Mouse (Mus musculus) gastrocnemius, adult 18-20 months (tissue): Measurements from ENCODE around the gene C8g. TPM values are rescaled to one million over a fixed set of nuclear protein-coding genes. Genes with fewer than 3 reads are reported as not detected.

Source experiments
- DNase-seq: peaks from one replicate; pipeline ENCODE4 v3.0.0; 2021; ENCODE audit warnings: low spot score
- total RNA-seq, 2 experiments: library from RNA; stranded (reverse); gene quantifications; 2 replicates each; pipeline ENCODE4 v1.2.3; 2021

Gene C8g
- total RNA-seq, 2 experiments from 2014 or later, result 2.0 to 2.1 TPM

GRCm38 (mm10) chr2:25468962-25469915 is 32.3 kb downstream of the C8g start:
- DNase-seq, result no peak

DNA sequence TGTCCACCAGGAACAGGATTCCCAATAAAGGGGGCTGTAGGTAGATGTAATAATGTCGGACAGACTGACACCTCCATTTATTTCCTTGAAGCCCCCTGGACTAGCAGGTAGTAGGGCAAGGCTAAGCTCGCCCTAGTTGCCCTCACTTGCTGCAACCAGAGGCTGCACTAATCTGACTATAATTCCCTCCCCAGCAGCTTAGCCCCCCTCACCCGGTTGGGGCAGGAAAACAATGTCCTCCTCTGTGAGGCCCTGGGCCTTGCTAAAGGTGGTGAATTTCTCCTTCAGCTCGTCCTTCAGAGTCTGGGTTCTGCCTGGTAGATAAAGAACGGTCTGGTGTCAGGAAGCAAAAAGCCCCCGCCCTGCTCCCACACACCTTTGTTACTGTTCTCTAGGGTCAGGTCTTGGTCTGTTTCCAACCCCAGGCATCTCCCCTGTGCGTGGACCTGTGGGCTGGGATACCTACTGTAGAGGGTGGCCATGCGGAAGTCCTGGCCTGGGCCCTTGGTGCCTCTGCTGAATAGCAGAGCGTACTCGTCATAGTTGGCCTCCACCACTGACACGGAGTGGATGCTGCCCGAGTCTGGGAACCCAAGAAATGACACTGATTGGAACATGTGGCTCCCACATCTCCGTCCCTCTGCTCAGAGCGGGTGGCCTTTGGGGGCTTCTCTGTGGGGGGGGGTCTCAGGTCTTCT is 33.8 kb downstream of the C8g start:
- DNase-seq, result no peak

DNA sequence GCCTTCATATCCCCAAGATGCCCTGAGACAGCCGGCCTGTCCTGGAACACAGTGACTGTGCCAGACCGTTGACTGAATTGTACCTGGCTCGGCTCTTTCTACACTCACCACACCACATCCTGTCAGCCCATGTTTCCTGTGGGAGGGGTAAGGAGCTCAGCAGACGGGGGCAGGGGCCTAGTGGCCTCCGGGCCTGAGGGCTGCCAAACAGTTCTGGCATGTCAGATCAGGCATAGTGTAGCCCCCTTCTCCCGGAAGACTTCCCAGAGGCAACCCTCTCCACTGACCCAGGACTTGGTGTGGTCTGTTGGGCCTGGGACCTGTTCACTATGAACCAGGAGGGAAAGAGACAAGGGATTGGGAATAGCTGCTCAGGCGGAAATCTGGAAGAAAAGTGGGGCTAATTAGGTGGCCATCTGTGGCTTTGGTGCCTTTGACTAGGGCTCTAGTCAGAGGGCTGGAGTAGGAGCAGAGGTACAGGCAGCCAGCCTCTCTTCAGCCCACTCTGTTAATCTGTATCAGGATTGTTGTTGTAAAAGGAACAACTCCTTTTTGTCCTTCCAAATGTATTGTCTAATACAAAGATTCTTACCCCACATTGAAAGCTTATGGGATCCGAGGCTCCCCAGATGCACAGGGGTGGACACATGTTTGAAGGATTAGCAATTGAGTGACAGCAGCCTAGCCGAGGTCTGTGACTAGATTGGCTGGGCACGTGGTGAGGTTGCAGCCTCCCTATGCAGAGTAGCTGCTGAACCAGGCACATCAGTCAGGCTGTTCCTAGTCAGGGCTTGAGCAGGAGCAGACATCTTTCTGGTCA is 35.5 kb downstream of the C8g start:
- no peak for DNase-seq

DNA sequence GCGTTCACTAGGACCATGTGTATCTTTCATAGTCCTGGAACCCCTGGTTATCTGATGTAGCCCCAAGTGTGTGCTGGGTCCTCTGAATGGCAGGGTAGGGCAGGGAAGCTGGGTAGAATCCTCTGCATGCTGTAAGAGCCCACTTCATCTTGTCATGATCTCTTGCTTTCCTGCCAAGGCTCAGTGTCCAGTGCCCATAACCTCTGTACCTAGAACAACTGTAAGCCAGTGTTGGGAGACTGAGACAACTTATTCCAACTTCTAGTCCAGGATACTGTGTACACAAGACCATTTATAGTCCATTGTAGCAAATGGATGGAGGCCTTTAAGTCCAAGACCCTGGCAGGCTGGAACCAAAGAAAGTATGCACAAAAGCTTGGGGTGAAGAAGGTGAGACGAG is 36.3 kb downstream of the C8g start:
- no peak for DNase-seq

- no peak for DNase-seq
These were observed 37.9 kb downstream of the C8g start for GRCm38 (mm10) chr2:25463630-25464029.

- DNase-seq, result no peak
These were observed 40.1 kb downstream of the C8g start for GRCm38 (mm10) chr2:25461407-25461806.

DNA sequence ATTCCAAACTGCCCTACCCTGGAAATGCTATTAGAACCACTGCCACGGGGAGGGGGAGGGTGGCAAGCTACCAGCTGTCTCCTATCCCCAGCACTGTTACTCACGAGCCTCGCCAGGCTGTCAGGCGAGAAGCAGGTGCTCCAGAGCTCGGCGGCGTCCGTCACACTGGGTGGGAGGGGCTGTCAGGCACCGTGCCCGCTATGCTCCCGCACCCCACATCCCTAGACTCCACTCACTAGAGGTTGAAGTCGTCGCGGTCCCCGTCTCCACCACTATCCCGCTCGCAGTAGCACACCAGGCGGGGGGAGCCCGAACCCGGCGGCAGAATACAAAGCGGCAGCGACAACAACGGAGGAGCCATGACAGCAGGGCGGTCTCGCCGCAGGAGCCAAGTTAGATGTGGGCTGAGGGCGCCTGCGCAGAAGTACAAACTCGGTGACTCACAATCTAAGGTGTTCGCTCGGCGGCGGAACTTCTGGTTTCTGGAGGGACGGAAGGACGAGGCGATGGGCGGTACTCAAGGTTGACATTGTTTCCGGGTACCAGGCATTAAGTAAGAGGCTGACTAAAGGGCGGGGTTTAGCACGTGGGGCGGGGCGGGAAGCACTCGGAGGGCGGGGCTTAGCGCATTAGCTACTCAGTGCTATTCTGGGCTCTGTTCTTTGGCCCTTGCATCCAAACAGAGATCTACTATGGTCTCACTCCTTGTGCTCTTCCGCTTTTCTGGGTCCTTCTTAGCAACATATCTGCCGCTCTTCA is 40.8 kb downstream of the C8g start, which contains the start of gene Paxx:
Paxx (minus strand) TSS at position 544 of the 759 bp plus-strand sequence.
- DNase-seq, result peak; percentile 94

- DNase-seq, result peak; percentile 18
These were observed 41.4 kb downstream of the C8g start for GRCm38 (mm10) chr2:25460135-25460534.

DNA sequence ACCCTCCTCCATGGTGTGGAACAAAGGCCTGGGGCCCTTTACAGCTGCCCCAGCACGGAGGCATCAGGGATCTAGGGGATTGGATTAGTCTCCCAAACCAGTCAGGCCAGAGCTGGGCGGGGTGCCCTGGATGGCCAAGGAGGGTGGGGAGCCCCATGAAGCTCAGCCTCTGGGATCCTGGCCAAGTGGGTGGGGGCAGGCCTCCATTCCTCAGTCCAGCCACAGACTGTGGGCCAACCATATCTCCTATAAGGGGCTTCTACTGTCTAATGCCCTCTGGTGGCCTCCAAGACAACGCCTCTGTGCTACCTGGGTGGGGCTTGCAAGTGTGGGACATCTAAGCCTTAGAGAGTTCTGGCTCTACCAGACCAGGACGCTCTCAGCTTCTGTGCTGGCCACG is 42.6 kb downstream of the C8g start:
- DNase-seq, result peak; percentile 44

GRCm38 (mm10) chr2:25457022-25457896 is 44.3 kb downstream of the C8g start:
- no peak for DNase-seq

GRCm38 (mm10) chr2:25456205-25456953 is 45.1 kb downstream of the C8g start, which contains the start of gene Clic3:
Gene Clic3 (plus strand): TSS chr2:25456838.
- DNase-seq, result no peak

DNA sequence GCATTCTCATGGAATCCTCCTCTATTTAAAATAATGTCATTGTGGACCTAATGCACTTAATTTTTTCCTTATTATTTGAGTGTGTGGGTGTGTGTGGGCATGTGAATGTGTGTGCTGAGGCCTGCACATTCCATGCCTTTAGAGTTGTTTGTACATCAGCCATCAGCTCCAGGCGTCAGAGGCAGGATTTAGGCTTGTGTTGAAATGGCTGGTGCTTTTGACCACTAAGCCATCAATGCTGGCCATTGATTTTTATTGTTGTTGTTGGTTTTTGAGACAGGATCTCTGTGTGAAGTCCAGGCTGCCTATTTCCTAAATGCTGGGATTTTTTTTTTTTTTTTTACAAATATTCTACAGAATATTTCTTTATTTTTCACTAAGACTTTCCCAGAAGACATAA is 48.6 kb downstream of the C8g start:
- DNase-seq, result no peak

- no peak for DNase-seq
These were observed 50.5 kb downstream of the C8g start for GRCm38 (mm10) chr2:25450853-25451647.

Other genes with a start within 250 kb of the C8g start
- gene Tmem203, start 246.3 kb downstream of the C8g start, total RNA-seq, result 10 to 100 TPM; 12.0 to 12.1 TPM
- gene Tprn, start 239.1 kb downstream of the C8g start, total RNA-seq, result 1 to 10 TPM; 2.9 to 3.8 TPM
- gene Ssna1, start 229.3 kb downstream of the C8g start, total RNA-seq, result 10 to 100 TPM; 27.9 to 30.9 TPM
- 10 to 100 TPM; 27.6 to 30.4 TPM for gene Anapc2, start 229.2 kb downstream of the C8g start, total RNA-seq
- gene Tmem210, start 213.6 kb downstream of the C8g start, total RNA-seq, result not detected
- gene Lrrc26, start 211.8 kb downstream of the C8g start, total RNA-seq, result not detected
- gene Grin1, start 182.5 kb downstream of the C8g start, total RNA-seq, result not detected
- gene Man1b1, start 169.4 kb downstream of the C8g start, total RNA-seq, result 10 to 100 TPM; 14.0 to 15.2 TPM
- gene Dpp7, start 145.4 kb downstream of the C8g start, total RNA-seq, result 10 to 100 TPM; 15.2 to 17.9 TPM
- 1 to 10 TPM; 3.8 to 5.7 TPM for gene Uap1l1, start 136.0 kb downstream of the C8g start, total RNA-seq
- not detected for gene Sapcd2, start 129.4 kb downstream of the C8g start, total RNA-seq
- 1 to 10 TPM; 6.2 to 8.3 TPM for gene Entpd2, start 105.8 kb downstream of the C8g start, total RNA-seq
- gene Npdc1, start 102.4 kb downstream of the C8g start, total RNA-seq, result 10 to 100 TPM; 15.8 to 19.0 TPM
- not detected for gene Fut7, start 78.5 kb downstream of the C8g start, total RNA-seq
- 10 to 100 TPM; 14.1 to 15.5 TPM for gene Abca2, start 73.0 kb downstream of the C8g start, total RNA-seq
- 1 to 10 TPM in 1 of 2 experiments, under 1 TPM in 1; 0.39 to 1.0 TPM for gene Clic3, start 44.9 kb downstream of the C8g start, total RNA-seq
- 10 to 100 TPM; 13.7 to 15.1 TPM for gene Paxx, start 40.6 kb downstream of the C8g start, total RNA-seq
- gene Ptgds, start 31.7 kb downstream of the C8g start, total RNA-seq, result not detected
- gene Lcn12, start 7.8 kb downstream of the C8g start, total RNA-seq, result not detected
- 10 to 100 TPM; 81.5 to 84.3 TPM for gene Fbxw5, start 969 bp downstream of the C8g start, total RNA-seq
- gene Traf2, start 45.2 kb upstream of the C8g start, total RNA-seq, result 10 to 100 TPM; 13.7 to 15.1 TPM
- gene Edf1, start 56.1 kb upstream of the C8g start, total RNA-seq, result 100 to 1,000 TPM; 179 to 182 TPM
- gene Mamdc4, start 73.1 kb upstream of the C8g start, total RNA-seq, result under 1 TPM; 0.12 to 0.34 TPM
- gene Phpt1, start 73.5 kb upstream of the C8g start, total RNA-seq, result 10 to 100 TPM; 54.6 to 57.5 TPM
- gene Ajm1, start 80.0 kb upstream of the C8g start, total RNA-seq, result not detected
- gene Rabl6, start 106.8 kb upstream of the C8g start, total RNA-seq, result 10 to 100 TPM; 75.3 to 82.5 TPM
- gene Ccdc183, start 116.0 kb upstream of the C8g start, total RNA-seq, result not detected
- gene Tmem141, start 120.3 kb upstream of the C8g start, total RNA-seq, result 10 to 100 TPM; 17.1 to 17.3 TPM
- 1 to 10 TPM; 2.4 to 3.0 TPM for gene Fcna, start 126.3 kb upstream of the C8g start, total RNA-seq
- gene Lcn8, start 151.4 kb upstream of the C8g start, total RNA-seq, result 1 to 10 TPM; 4.5 to 5.0 TPM
- gene Lcn5, start 156.2 kb upstream of the C8g start, total RNA-seq, result not detected
- not detected for gene Lcn6, start 175.1 kb upstream of the C8g start, total RNA-seq
- not detected for gene Lcn10, start 181.0 kb upstream of the C8g start, total RNA-seq
- not detected for gene Obp2a, start 198.3 kb upstream of the C8g start, total RNA-seq
- gene Bmyc, start 205.0 kb upstream of the C8g start, total RNA-seq, result 10 to 100 TPM; 15.6 to 16.3 TPM
- gene Obp2b, start 235.3 kb upstream of the C8g start, total RNA-seq, result not detected